Mouse (Mus musculus) spleen, adult 2 months (tissue): Measurements from ENCODE around the gene Hs3st4. TPM values are rescaled to one million over a fixed set of nuclear protein-coding genes. Genes with fewer than 3 reads are reported as not detected.

Source experiments
- DNase-seq, 2 experiments: peaks; one replicate each; pipeline versions ENCODE4 v3.0.0 to v3.0.0-alpha.2; 2012 to 2021; ENCODE audit warnings: low spot score in 2 of 2, low read depth in 1 of 2
- H3K27ac ChIP-seq: fragments of 200-500 bp; 2 replicates; pipeline ENCODE4 v1.5.1; 2012; ENCODE audit warnings: low read length, inconsistent platforms; ENCODE audit not compliant: insufficient read depth
- H3K27me3 ChIP-seq: fragments of 200-500 bp; 2 replicates; pipeline ENCODE4 v1.6.1; 2012; ENCODE audit warnings: mild to moderate bottlenecking, moderate library complexity, low read length, inconsistent platforms; ENCODE audit not compliant: control insufficient read depth, insufficient read depth
- H3K36me3 ChIP-seq: fragments of 200-500 bp; 2 replicates; pipeline ENCODE4 v1.6.1; 2012; ENCODE audit warnings: mild to moderate bottlenecking, low read length, inconsistent platforms; ENCODE audit not compliant: control insufficient read depth, insufficient read depth
- H3K4me1 ChIP-seq: fragments of 200-500 bp; 2 replicates; pipeline ENCODE4 v1.6.1; 2011; ENCODE audit warnings: inconsistent platforms; ENCODE audit not compliant: control insufficient read depth, insufficient read depth, insufficient read length
- H3K4me3 ChIP-seq: fragments of 200-500 bp; 2 replicates; pipeline ENCODE4 v1.5.1; 2011; ENCODE audit warnings: mild to moderate bottlenecking, inconsistent platforms; ENCODE audit not compliant: insufficient read depth, insufficient read length; ENCODE audit errors: extremely low read depth
- CTCF ChIP-seq: fragments of 200-500 bp; IDR thresholded peaks from 2 replicates; pipeline ENCODE4 v1.5.1; 2011; ENCODE audit warnings: mild to moderate bottlenecking, inconsistent platforms; ENCODE audit not compliant: insufficient read depth, insufficient read length, insufficient replicate concordance; ENCODE audit errors: extremely low read depth
- POLR2A ChIP-seq: fragments of 200-500 bp; IDR thresholded peaks from 2 replicates; pipeline ENCODE4 v1.6.1; 2011; ENCODE audit warnings: low read depth, low read length, inconsistent platforms
- WGBS: fragments of 180-500 bp; shearing (Covaris S2); methylation state at CpG from one replicate; pipeline ENCODE4 v1.1.7; 2018; 5-methylcytosine and 5-hydroxymethylcytosine counted together
- polyA plus RNA-seq: library from polyadenylated mRNA; depleted of rRNA; stranded (reverse); fragments of >200 nt; gene quantifications from 2 replicates; pipeline ENCODE4 v1.2.3, GENCODE M21; 2012

Hs3st4 gene
- polyA plus RNA-seq, 1 experiment: not detected

GRCm38 (mm10) chr7:124372297-124372696 lies 389.6 kb downstream of the Hs3st4 start:
- Histone ChIP-seq H3K36me3 (no peaks in the 10 kb centered on the region), H3K27ac (no peak overlapping the region), H3K27me3 (no peaks in the 10 kb centered on the region), H3K4me1 (no peaks in the 10 kb centered on the region), H3K4me3 (no peak overlapping the region)
- no peak for DNase-seq
- 73% methylated on average over 1 of the region's 1 CpGs for WGBS
- TF ChIP-seq CTCF: no peak
- no peak for TF ChIP-seq POLR2A

GRCm38 (mm10) chr7:124372697-124373096 lies 390.0 kb downstream of the Hs3st4 start:
- no peaks in the 10 kb centered on the region for H3K27me3 ChIP-seq
- TF ChIP-seq POLR2A: no peak
- H3K36me3 ChIP-seq: no peaks in the 10 kb centered on the region
- no peak overlapping the region for H3K27ac ChIP-seq
- 96% methylated on average over 2 of the region's 2 CpGs for WGBS
- no peaks in the 10 kb centered on the region for H3K4me1 ChIP-seq
- no peak for DNase-seq
- H3K4me3 ChIP-seq: no peak overlapping the region

DNA sequence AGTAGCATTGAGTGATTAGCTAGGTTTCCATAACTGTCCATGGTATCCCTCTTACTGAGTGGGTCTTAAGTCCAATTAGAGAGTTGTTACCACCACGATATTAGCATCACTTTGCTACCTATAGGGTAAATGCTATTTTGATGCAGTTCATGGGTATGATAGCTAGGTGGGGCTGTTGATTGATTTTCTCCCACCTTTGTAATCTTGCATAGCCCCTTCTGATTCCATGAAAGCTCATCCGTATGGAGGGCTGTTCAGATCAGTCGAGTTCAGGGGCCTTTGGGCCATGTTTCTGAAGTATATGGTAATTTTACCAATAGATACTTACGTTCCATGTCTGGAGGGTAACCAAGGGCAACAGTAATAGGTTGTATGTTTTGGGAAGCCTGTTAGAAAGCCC lies 400.8 kb downstream of the Hs3st4 start:
- 44% methylated on average over 4 of the region's 4 CpGs for WGBS
- DNase-seq: no peak
- H3K36me3 ChIP-seq: no peaks in the 10 kb centered on the region
- no peaks in the 10 kb centered on the region for H3K27me3 ChIP-seq
- TF ChIP-seq CTCF: no peak
- TF ChIP-seq POLR2A: no peak
- no peak overlapping the region for H3K27ac ChIP-seq
- no peaks in the 10 kb centered on the region for H3K4me1 ChIP-seq
- no peak overlapping the region for H3K4me3 ChIP-seq

DNA sequence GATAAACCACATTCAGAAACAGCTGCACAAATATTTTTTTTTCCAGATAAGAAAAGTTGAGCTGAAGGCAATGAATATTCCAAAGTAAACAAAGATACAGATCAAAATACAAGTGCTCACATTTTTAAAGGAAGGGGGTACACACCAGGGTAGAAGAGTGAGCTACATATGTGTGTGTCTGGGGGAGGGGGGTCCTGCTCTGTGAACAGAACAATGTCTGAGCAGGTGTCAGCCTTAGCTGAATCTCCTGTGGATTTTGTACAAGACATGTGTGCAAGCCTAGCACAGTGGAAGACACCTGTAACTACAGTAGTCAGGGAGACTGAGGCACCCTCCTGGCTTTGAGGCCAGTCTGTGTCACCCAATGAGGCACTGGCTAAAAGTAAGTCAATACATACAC lies 416.5 kb downstream of the Hs3st4 start:
- DNase-seq: no peak
- TF ChIP-seq CTCF (no peak), POLR2A (no peak)
- Histone ChIP-seq H3K4me3 (no peak overlapping the region), H3K4me1 (no peaks in the 10 kb centered on the region), H3K27ac (no peak overlapping the region), H3K27me3 (no peaks in the 10 kb centered on the region), H3K36me3 (no peaks in the 10 kb centered on the region)

GRCm38 (mm10) chr7:124426951-124427350 lies 444.3 kb downstream of the Hs3st4 start:
- no peak for TF ChIP-seq POLR2A
- TF ChIP-seq CTCF: no peak
- DNase-seq: no peak
- H3K4me3 ChIP-seq: no peak overlapping the region
- no peaks in the 10 kb centered on the region for H3K27me3 ChIP-seq
- no peaks in the 10 kb centered on the region for H3K4me1 ChIP-seq
- no peak overlapping the region for H3K27ac ChIP-seq
- H3K36me3 ChIP-seq: no peaks in the 10 kb centered on the region
